Mouse (Mus musculus): ENCODE results near the gene Ecm1. TPM values are rescaled to one million over a fixed set of nuclear protein-coding genes. Genes with fewer than 3 reads are reported as not detected.

Ecm1 gene
- total RNA-seq, 1 experiment from 2014 or later, result 1.6 TPM

- ATAC-seq (replicated peaks; ENCODE audit: insufficient number of reproducible peaks, low FRiP score, low TSS enrichment, poor library complexity, severe bottlenecking), result no peak
These were observed 7.6 kb downstream of the Ecm1 start for GRCm38 (mm10) chr3:95731802-95732201.

- no peak for ATAC-seq (replicated peaks; ENCODE audit: insufficient number of reproducible peaks, low FRiP score, low TSS enrichment, poor library complexity, severe bottlenecking)
These were observed 8.9 kb downstream of the Ecm1 start for GRCm38 (mm10) chr3:95730431-95730830.

GRCm38 (mm10) chr3:95728906-95729305 lies 10.5 kb downstream of the Ecm1 start:
- no peak for ATAC-seq (replicated peaks; ENCODE audit: insufficient number of reproducible peaks, low FRiP score, low TSS enrichment, poor library complexity, severe bottlenecking)

DNA sequence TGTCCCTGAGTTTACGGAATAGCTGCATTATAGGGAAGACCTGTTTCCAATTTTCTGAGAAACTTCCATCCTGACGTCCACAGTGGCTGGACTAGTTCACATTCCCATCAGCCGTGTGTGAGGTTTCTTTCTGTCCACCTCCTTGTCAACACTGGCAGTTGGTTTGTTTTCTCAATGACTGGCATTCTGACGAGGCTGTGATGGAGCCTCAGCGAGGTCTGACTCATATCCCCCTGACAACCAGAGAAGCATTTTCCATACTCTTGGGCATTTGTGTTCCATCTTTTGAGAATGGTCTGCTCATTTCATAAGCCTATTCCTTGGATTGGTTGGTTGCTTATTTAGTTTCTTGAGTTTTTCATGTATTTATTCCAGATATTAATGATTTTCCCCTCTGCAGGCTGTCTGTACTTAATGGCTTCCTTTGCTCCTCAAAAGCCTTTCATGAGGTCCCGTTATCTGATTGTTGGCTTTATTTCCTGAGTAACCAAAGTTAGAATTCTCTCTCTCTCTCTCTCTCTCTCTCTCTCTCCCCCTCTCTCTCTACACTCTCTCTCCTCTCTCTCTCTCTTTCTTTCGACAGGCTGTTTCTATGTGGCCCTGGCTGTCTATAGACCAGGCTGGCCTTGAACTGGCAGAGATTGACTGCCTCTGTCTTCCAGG lies 12.5 kb downstream of the Ecm1 start:
- no peak for ATAC-seq (replicated peaks; ENCODE audit: insufficient number of reproducible peaks, low FRiP score, low TSS enrichment, poor library complexity, severe bottlenecking)

- no peak for ATAC-seq (replicated peaks; ENCODE audit: insufficient number of reproducible peaks, low FRiP score, low TSS enrichment, poor library complexity, severe bottlenecking)
These were observed 13.5 kb downstream of the Ecm1 start for GRCm38 (mm10) chr3:95725863-95726262.

GRCm38 (mm10) chr3:95722386-95722785 lies 17.0 kb downstream of the Ecm1 start:
- no peak for ATAC-seq (replicated peaks; ENCODE audit: insufficient number of reproducible peaks, low FRiP score, low TSS enrichment, poor library complexity, severe bottlenecking)

DNA sequence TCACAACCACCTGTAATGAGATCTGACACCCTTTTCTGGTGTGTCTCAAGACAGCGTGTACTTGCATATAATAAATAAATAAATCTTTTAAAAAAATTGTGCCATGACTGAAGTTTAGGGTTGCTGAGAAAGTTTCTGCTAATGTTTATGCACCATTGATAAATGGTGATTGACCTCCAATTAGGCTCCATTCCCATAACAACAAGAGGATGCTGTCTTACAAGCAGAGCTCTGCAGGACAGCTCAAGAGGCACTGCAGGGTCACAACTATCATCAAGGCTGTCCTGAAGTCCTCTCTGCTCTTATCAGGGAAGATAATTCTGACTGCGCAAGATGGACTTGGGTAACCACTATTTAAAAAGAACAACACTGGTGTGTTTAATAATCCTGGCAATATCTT lies 21.2 kb downstream of the Ecm1 start:
- ATAC-seq (replicated peaks; ENCODE audit: insufficient number of reproducible peaks, low FRiP score, low TSS enrichment, poor library complexity, severe bottlenecking), result no peak

DNA sequence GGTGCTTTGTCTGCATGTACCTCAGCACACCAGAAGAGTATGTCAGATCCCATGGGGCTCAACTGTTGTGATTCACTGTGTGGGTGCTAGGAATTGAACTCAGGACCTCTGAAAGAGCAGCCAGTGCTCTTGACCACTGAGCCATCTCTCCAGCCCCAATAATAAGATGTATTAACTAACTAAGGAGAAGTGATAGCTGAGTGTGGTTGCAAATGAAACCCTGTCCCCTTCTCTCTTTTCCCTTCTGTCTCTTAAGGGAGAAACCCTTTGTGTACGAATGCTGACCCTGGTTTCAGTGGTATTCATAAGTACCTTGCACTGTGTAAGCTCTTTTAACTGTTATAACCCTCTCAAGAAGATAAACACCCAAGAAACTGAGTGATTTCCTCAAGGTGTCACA lies 23.3 kb downstream of the Ecm1 start:
- ATAC-seq (replicated peaks; ENCODE audit: insufficient number of reproducible peaks, low FRiP score, low TSS enrichment, poor library complexity, severe bottlenecking), result no peak

GRCm38 (mm10) chr3:95709967-95710366 lies 29.4 kb downstream of the Ecm1 start:
- ATAC-seq (replicated peaks; ENCODE audit: insufficient number of reproducible peaks, low FRiP score, low TSS enrichment, poor library complexity, severe bottlenecking), result no peak

DNA sequence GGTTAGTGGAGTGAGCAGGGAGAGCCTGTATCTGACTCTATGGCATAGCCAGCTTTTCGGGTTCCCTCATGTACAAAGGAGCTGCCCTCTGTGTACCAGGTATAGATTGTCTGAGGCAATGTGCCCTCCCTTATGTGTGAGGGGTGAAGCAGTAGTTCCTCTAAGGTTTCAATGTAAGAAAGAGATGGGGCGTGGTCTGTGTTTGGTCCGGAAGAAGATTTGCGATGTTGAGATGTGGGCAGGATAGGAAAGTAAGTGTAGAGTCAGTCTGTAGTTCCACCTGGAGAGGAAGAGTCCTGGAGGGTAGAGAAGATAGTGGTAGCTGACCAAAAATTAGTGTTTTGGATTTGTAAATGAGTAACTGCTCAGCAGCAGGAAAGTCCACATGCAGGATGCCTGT lies 30.3 kb downstream of the Ecm1 start:
- peak; percentile 37; the same call in 1 of the 2 replicates for ATAC-seq (replicated peaks; ENCODE audit: insufficient number of reproducible peaks, low FRiP score, low TSS enrichment, poor library complexity, severe bottlenecking)

DNA sequence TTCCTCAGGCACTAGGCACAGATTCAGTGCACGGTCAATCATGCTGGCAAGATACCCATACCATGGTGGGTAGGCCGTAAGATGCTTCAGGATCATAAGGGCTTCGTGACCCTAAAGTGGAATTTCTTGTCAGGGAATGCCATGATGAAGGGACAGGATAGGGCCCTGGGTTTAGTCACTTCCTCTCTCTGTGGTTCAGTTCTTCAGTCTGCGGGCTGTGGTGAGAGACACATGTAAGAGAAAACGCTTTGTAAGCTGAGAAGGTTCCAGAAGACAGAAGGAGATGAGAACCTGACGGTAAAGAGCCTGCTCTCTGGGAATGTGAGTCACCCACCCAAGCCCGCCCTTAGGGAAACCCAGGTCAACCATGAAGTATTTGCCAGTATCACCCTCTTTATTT lies 31.9 kb downstream of the Ecm1 start:
- ATAC-seq (replicated peaks; ENCODE audit: insufficient number of reproducible peaks, low FRiP score, low TSS enrichment, poor library complexity, severe bottlenecking), result 0 out of 2 replicates have a peak, but pooled peaks have one; percentile 43

DNA sequence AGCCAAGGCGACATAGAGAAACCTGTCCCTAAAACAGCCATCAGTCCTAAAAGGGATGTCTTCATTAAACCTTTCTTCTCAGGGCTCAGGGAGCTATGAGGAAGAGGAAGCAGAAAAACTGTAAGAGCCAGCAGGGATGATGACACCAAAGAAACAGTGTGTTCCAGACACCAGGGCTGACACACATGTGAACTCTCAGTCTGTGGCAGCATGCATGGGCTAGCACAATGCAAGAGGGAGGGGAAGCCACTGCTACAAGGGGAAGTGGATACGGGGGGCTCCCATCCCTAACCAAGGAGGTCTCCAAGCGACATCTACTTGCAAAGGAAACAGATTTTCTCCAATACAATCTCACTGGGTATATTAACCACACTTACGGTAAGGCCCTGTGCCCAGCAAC lies 33.1 kb downstream of the Ecm1 start:
- ATAC-seq (replicated peaks; ENCODE audit: insufficient number of reproducible peaks, low FRiP score, low TSS enrichment, poor library complexity, severe bottlenecking), result peak; percentile 76

DNA sequence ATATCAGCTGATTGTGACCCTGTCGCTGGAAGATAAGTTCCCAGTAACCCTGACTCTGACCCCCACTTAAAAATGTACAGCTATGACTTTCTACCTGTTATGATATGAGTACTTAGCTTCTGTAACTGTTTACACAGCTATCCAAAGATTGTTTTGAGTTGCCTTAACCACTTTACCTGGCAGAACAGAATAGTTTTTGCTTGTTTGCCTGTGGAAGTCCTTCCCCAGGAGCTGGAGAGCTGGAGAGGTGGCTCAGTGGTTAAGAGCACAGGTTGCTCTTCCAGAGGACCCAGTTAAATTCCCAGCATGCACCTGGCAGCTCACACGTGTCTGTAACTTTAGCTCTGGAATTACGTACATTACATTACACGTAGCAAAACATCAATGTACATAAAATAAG lies 34.8 kb downstream of the Ecm1 start:
- ATAC-seq (replicated peaks; ENCODE audit: insufficient number of reproducible peaks, low FRiP score, low TSS enrichment, poor library complexity, severe bottlenecking), result no peak

DNA sequence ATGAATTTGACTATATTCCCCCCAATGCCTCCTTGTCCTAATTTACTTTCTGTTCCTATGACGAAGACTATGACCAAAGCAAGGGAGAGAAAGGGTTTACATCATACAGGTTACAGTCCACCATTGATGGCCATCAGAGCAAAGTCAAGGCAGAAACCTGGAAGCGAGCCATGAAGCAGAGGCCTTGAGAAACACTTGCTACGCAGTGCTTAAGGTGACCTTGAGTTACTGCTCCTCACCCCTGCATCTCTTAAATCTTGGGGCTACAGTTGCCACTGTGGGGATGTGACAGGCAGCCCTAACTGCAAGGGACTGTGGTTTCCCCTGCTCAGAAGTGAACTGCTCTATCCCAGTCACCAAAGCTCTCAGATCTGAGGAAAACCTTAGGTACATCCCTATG lies 36.1 kb downstream of the Ecm1 start:
- no peak for ATAC-seq (replicated peaks; ENCODE audit: insufficient number of reproducible peaks, low FRiP score, low TSS enrichment, poor library complexity, severe bottlenecking)

- ATAC-seq (replicated peaks; ENCODE audit: insufficient number of reproducible peaks, low FRiP score, low TSS enrichment, poor library complexity, severe bottlenecking), result no peak
These were observed 37.4 kb downstream of the Ecm1 start for GRCm38 (mm10) chr3:95701877-95702540.

DNA sequence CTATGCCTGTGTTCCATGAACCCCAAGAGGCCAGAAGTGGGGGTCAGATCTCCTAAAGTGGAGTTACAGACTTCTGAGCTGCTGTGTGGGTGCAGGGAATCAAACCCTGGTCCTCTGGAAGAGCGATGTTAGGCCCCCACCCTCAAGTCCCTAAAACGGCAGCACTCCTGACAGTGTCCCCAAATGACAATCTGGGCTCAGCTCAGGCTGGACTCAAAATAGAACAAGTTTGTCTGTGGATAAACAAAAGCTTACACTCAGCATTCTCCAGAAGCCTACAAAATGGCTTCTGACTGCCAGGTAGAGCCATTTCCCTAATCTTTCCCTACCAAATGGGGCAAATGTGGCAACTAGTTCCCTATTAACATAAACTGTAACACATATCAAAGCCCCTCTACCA lies 38.3 kb downstream of the Ecm1 start:
- no peak for ATAC-seq (replicated peaks; ENCODE audit: insufficient number of reproducible peaks, low FRiP score, low TSS enrichment, poor library complexity, severe bottlenecking)

DNA sequence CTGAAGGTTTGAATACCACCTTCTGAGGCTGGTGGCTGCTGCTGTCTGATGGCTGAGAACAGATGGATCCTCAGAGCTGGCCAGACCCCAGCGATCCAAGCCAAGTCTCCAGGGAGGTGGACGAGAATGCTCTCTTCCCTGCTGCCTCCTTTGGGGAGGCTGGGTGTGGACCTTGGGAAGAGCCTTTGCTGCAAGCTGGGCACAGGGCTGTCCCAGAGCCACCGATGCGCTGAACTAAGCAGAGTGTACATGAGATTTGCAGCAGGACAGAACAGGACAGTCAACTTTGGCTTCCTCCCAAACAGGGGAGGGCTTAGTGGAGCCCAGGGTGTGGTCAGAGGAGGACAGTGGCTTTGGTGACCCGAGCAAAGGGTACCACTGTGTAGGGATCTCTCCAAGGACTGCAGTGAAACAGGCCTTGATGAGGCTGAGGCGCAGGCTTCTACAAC lies 39.1 kb downstream of the Ecm1 start:
- no peak for ATAC-seq (replicated peaks; ENCODE audit: insufficient number of reproducible peaks, low FRiP score, low TSS enrichment, poor library complexity, severe bottlenecking)

DNA sequence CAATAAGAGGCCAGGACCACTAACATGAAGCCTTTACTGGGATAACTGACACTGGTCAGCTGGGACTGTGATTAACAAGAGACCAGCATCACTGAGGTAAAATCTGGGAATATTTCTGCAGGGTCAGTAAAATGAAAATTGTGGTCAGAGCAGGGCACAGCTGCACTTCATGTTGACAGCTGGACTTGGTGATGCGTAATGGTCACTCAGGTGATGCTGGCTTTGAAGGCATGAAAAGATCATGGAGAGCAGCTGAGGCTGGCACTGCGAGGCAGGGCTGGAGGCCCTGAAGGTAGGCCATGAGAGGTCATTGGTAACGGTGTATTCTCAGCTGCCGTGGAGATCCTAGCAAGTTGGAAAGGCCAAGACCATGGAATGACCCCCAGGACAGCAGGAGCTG lies 41.1 kb downstream of the Ecm1 start:
- no peak for ATAC-seq (replicated peaks; ENCODE audit: insufficient number of reproducible peaks, low FRiP score, low TSS enrichment, poor library complexity, severe bottlenecking)

DNA sequence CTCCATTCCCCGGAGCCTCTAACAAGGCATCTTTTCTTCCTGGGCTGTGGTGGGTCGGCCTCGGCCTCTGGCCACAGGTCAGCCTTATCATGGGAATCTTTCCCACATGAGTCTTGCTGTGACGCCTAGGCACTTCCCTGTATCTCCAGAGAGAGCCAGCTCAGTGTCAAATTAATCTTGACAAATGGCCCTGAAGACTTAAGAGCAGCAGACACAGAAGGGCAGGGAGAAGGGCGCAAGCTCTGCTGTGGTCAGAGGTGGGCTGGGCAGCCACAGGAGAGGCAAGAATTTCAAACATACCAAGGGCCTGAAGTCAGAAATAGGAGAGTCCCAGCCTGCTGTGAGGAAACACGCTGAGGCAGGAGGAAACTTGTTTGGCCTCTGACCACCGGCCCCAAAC lies 43.0 kb downstream of the Ecm1 start:
- no peak for ATAC-seq (replicated peaks; ENCODE audit: insufficient number of reproducible peaks, low FRiP score, low TSS enrichment, poor library complexity, severe bottlenecking)

DNA sequence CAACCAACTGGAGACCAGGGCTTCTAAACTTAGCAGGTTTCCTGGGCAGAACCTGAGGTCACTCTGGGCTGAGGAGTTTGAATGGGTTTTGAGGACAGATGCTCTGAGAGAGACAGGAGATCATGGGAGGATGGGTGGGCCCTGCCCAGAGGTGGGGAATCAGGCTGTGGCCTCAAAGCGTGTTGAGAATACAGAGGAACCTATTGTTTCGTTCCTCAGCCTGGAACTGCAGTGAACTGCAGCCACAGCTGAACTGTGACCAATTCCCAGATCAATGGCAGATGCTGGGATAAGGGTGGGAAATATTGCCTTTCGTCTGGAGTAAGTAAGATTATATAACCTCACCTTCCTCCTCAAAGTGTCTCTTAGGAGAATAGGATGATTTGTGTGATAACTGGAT lies 43.6 kb downstream of the Ecm1 start:
- no peak for ATAC-seq (replicated peaks; ENCODE audit: insufficient number of reproducible peaks, low FRiP score, low TSS enrichment, poor library complexity, severe bottlenecking)
